Mouse (Mus musculus) kidney, adult 11 months (tissue): Measurements from ENCODE around the gene Lgi2.

ENCODE experiments used
- DNase-seq: peaks from one replicate; pipeline ENCODE4 v3.0.0; 2022

Gene Lgi2

GRCm38 (mm10) chr5:52565813-52566531 is at the start of gene Lgi2:
Gene Lgi2 (minus strand): TSS chr5:52566462.
- no peak for DNase-seq

GRCm38 (mm10) chr5:52615421-52615820 is 49.2 kb upstream of the Lgi2 start:
- no peak for DNase-seq

GRCm38 (mm10) chr5:52614686-52615085 is 48.4 kb upstream of the Lgi2 start:
- no peak for DNase-seq

GRCm38 (mm10) chr5:52612776-52613175 is 46.5 kb upstream of the Lgi2 start:
- DNase-seq: no peak

GRCm38 (mm10) chr5:52611315-52611895 is 45.1 kb upstream of the Lgi2 start:
- DNase-seq: no peak

GRCm38 (mm10) chr5:52610306-52610705 is 44.0 kb upstream of the Lgi2 start:
- no peak for DNase-seq

- DNase-seq: no peak
Observed at GRCm38 (mm10) chr5:52609672-52610071, 43.4 kb upstream of the Lgi2 start.

GRCm38 (mm10) chr5:52604582-52605041 is 38.4 kb upstream of the Lgi2 start:
- DNase-seq: no peak

- peak; percentile 69 for DNase-seq
Observed at GRCm38 (mm10) chr5:52590612-52591011, 24.4 kb upstream of the Lgi2 start.

- peak; percentile 67 for DNase-seq
Observed at GRCm38 (mm10) chr5:52588650-52589049, 22.4 kb upstream of the Lgi2 start.

- DNase-seq: no peak
Observed at GRCm38 (mm10) chr5:52587291-52587733, 21.1 kb upstream of the Lgi2 start.

GRCm38 (mm10) chr5:52572572-52572971 is 6.3 kb upstream of the Lgi2 start:
- no peak for DNase-seq

GRCm38 (mm10) chr5:52570746-52571145 is 4.5 kb upstream of the Lgi2 start:
- DNase-seq: no peak

- DNase-seq: no peak
Observed at GRCm38 (mm10) chr5:52565214-52565812, 949 bp downstream of the Lgi2 start.

- DNase-seq: no peak
Observed at GRCm38 (mm10) chr5:52564351-52564750, 1.9 kb downstream of the Lgi2 start.

GRCm38 (mm10) chr5:52560240-52560639 is 6.0 kb downstream of the Lgi2 start:
- no peak for DNase-seq

- DNase-seq: no peak
Observed at GRCm38 (mm10) chr5:52555526-52555925, 10.7 kb downstream of the Lgi2 start.

GRCm38 (mm10) chr5:52551318-52551632 is 15.0 kb downstream of the Lgi2 start:
- DNase-seq: no peak

GRCm38 (mm10) chr5:52550613-52551317 is 15.5 kb downstream of the Lgi2 start:
- DNase-seq: no peak

- no peak for DNase-seq
Observed at GRCm38 (mm10) chr5:52546950-52547349, 19.3 kb downstream of the Lgi2 start.

- no peak for DNase-seq
Observed at GRCm38 (mm10) chr5:52543770-52544169, 22.5 kb downstream of the Lgi2 start.

- DNase-seq: no peak
Observed at GRCm38 (mm10) chr5:52540186-52540585, 26.1 kb downstream of the Lgi2 start.

GRCm38 (mm10) chr5:52539483-52539882 is 26.8 kb downstream of the Lgi2 start:
- DNase-seq: no peak

GRCm38 (mm10) chr5:52537024-52537423 is 29.2 kb downstream of the Lgi2 start:
- peak; percentile 79 for DNase-seq
